Mouse (Mus musculus) regulatory T cell (primary cell): Measurements from ENCODE around the gene Tbc1d13.

Experiments
- in situ Hi-C: fragments of 300-600 bp; cut with MboI, MseI; formaldehyde crosslinking; loops from one replicate; pipeline ENCODE4 v1.15.1; 2025; ENCODE audit warnings: high pct_unique_total_duplicates

Tbc1d13 gene

GRCm38 (mm10) chr2:30175897-30176296, 42.4 kb downstream of the Tbc1d13 start:
- in situ Hi-C loops = loop anchor here (10.0 kb wide), 1 partner anchor 99 kb away; no protein-coding TSS in a partner anchor

- in situ Hi-C loops = loop anchor here (10.0 kb wide), 1 partner anchor 98 kb away; no protein-coding TSS in a partner anchor
These were observed 43.0 kb downstream of the Tbc1d13 start for GRCm38 (mm10) chr2:30176561-30176960.

GRCm38 (mm10) chr2:30177700-30178675, 44.4 kb downstream of the Tbc1d13 start, which contains the start of gene Spout1:
Spout1 (minus strand) TSS chr2:30178459.
- in situ Hi-C loops = loop anchor here (10.0 kb wide), 1 partner anchor 97 kb away; no protein-coding TSS in a partner anchor

DNA sequence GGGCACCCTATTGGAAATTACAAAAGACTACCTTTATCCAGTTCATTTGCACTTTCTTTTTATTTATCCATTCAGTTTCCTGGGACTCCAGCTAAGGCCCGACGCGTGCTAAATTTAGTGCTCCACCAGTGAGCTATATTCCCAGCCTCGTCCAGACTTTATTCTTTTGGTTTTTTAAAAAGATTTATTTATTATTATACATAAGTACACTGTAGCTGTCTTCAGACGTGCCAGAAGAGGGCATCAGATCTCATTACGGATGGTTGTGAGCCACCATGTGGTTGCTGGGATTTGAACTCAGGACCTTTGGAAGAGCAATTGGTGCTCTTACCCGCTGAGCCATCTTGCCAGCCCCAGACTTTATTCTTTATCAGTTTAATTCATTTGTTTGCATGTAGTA, 45.2 kb downstream of the Tbc1d13 start:
- in situ Hi-C loops = loop anchor here (10.0 kb wide), 1 partner anchor 96 kb away; no protein-coding TSS in a partner anchor

GRCm38 (mm10) chr2:30182424-30182823, 48.9 kb downstream of the Tbc1d13 start:
- in situ Hi-C loops = no loop called here

DNA sequence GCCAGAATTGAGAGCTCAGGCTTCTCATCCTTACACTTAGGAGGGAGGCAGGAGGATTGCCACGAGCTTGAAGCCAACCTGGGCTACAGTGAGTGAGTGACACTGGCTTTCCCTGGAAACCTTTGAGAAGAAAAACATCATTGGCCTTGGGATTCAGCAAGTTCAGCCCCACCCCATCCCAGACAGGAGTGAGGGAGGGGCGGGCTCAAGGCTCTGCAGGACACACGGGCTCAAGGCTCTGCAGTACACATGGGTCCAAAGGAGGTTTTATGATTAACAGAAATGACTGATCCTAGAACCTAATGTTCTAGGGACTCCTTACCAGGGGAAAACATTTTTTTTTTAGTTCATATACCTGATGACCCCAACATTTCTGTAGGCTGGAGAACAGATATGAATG, 50.2 kb downstream of the Tbc1d13 start:
- in situ Hi-C loops = no loop called here

DNA sequence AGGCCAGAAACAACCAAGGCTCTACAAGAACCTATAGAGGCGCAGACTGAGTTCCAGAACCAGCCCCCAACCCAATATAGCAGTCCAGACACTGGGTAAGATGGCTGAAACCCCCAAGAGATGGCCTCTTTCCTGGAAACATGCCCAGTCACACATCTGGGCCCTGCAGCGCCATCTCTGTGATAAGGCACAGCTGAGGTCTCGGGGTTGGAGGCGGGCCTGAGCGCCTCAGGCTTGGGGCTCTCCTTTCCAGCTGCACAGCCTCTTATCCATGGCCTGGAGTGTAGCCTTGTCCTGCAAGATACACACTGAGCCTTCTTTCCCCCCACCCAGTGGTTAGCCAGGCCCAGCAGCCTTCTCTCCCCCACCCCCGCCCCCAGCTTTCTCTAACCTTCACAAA, 51.7 kb downstream of the Tbc1d13 start:
- in situ Hi-C loops = no loop called here

DNA sequence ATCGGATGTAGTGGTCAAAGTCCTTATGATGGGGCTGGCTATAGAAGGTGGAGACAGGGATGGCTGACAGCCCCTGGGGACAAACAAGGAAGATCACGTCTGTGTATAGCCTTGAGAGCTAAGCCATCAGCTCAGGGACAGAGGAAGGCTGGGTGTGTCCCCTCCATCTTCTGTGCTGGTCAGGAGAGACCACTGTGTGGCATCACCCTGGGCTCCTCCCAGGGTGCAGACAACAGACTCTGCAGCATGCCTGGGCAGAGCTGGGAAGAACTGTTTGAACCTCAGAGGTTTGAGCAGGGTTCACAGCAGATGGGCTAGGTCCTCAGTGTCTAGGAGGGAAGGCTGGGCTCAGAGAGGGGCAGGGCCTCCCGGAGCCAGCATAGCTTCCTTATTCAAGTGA, 52.1 kb downstream of the Tbc1d13 start:
- in situ Hi-C loops = no loop called here

GRCm38 (mm10) chr2:30191790-30192580, 58.4 kb downstream of the Tbc1d13 start:
- in situ Hi-C loops = no loop called here

- in situ Hi-C loops = no loop called here
These were observed 61.1 kb downstream of the Tbc1d13 start for GRCm38 (mm10) chr2:30194656-30195055.

GRCm38 (mm10) chr2:30198021-30198420, 64.5 kb downstream of the Tbc1d13 start:
- in situ Hi-C loops = no loop called here

DNA sequence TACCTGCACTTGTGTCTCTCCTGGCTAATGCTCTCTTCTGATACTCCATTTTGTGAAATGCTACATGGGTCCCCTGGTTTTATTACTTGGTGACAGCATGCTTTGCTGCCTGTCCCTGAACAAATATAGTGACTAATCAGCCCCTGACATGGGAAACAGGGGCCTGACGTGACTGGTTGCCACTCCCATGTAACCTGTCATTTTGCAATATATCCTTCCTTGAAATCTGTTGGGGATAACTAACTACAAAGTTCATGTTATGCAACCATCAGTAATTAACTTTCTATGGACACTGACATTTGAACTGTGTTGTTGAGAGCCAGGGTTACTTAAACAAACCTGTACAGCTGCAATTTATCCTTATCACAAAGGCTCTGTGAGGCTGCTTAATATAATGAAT, 66.4 kb downstream of the Tbc1d13 start:
- in situ Hi-C loops = no loop called here

GRCm38 (mm10) chr2:30200388-30200925, 66.9 kb downstream of the Tbc1d13 start:
- in situ Hi-C loops = no loop called here
